Mouse (Mus musculus): ENCODE measurements at regions not wholly inside any gene's neighbourhood (a gene's known extent, or its start where the extent isn't known, plus 50 kb on each side); places are given as distances from the start of the nearest gene placed in this dataset.
A peak's percentile ranks its signal among the peaks of the same experiment; 100 is the strongest.

GRCm38 (mm10) chr14:95591075-95591474 lies 290.0 kb upstream of the 4921530L21Rik start:
- Histone ChIP-seq H3K4me3 (ENCODE audit: insufficient read depth in 1 of 2, low read depth in 1 of 2, low read length in 2 of 2, poor library complexity in 1 of 2, severe bottlenecking in 1 of 2) (no peak overlapping the region), H3K27ac (ENCODE audit: insufficient read depth, low read depth, low read length, poor library complexity, severe bottlenecking) (no peak overlapping the region), H3K4me1 (ENCODE audit: control insufficient read depth in 2 of 2, insufficient read depth in 2 of 2, low read length in 2 of 2, poor library complexity in 1 of 2) (no peaks in the 10 kb centered on the region), H3K9ac (ENCODE audit: insufficient read depth, low read depth, low read length, poor library complexity, severe bottlenecking) (no peak overlapping the region), H3K36me3 (ENCODE audit: control insufficient read depth, insufficient read depth, low read length, poor library complexity, severe bottlenecking) (no peaks in the 10 kb centered on the region), H3K9me3 (ENCODE audit: control insufficient read depth, insufficient read depth, low read depth, low read length) (no peaks in the 10 kb centered on the region)
- DNase-seq (ENCODE audit: low read depth, low spot score): no peak
- in situ Hi-C loops (cut with MboI; ENCODE audit: low sequenced_read_pairs in 2 of 2, unreplicated experiment in 2 of 2): no loop called here
- no peak for TF ChIP-seq ZC3H11A (IDR thresholded peaks at IDR 0.05; ENCODE audit: borderline replicate concordance, low read depth, low read length)
- no peak for TF ChIP-seq MAFK (IDR thresholded peaks at IDR 0.05; ENCODE audit: insufficient read depth, low read depth, low read length)
- TF ChIP-seq CHD2 (IDR thresholded peaks at IDR 0.05; ENCODE audit: low read depth, low read length): no peak
- no peak for TF ChIP-seq ZNF384 (IDR thresholded peaks at IDR 0.05; ENCODE audit: low read depth, low read length)
- TF ChIP-seq HCFC1 (IDR thresholded peaks at IDR 0.05; ENCODE audit: borderline replicate concordance, insufficient read depth, low read length): no peak

- Histone ChIP-seq H3K36me3 (ENCODE audit: control insufficient read depth, insufficient read depth, low read length, poor library complexity, severe bottlenecking) (no peaks in the 10 kb centered on the region), H3K27ac (ENCODE audit: insufficient read depth, low read depth, low read length, poor library complexity, severe bottlenecking) (no peak overlapping the region), H3K4me1 (ENCODE audit: control insufficient read depth in 2 of 2, insufficient read depth in 2 of 2, low read length in 2 of 2, poor library complexity in 1 of 2) (no peaks in the 10 kb centered on the region), H3K9ac (ENCODE audit: insufficient read depth, low read depth, low read length, poor library complexity, severe bottlenecking) (no peak overlapping the region), H3K9me3 (ENCODE audit: control insufficient read depth, insufficient read depth, low read depth, low read length) (no peaks in the 10 kb centered on the region), H3K4me3 (ENCODE audit: insufficient read depth in 1 of 2, low read depth in 1 of 2, low read length in 2 of 2, poor library complexity in 1 of 2, severe bottlenecking in 1 of 2) (no peak overlapping the region)
- in situ Hi-C loops (cut with MboI; ENCODE audit: low sequenced_read_pairs in 2 of 2, unreplicated experiment in 2 of 2): no loop called here
- DNase-seq (ENCODE audit: low read depth, low spot score): no peak
- no peak for TF ChIP-seq ZNF384 (IDR thresholded peaks at IDR 0.05; ENCODE audit: low read depth, low read length)
- no peak for TF ChIP-seq MAFK (IDR thresholded peaks at IDR 0.05; ENCODE audit: insufficient read depth, low read depth, low read length)
- no peak for TF ChIP-seq HCFC1 (IDR thresholded peaks at IDR 0.05; ENCODE audit: borderline replicate concordance, insufficient read depth, low read length)
- no peak for TF ChIP-seq CHD2 (IDR thresholded peaks at IDR 0.05; ENCODE audit: low read depth, low read length)
- no peak for TF ChIP-seq ZC3H11A (IDR thresholded peaks at IDR 0.05; ENCODE audit: borderline replicate concordance, low read depth, low read length)
Measured at GRCm38 (mm10) chr14:95596385-95596784, 284.7 kb upstream of the 4921530L21Rik start.

GRCm38 (mm10) chr14:95645980-95646379 lies 235.1 kb upstream of the 4921530L21Rik start:
- Histone ChIP-seq H3K9ac (ENCODE audit: insufficient read depth, low read depth, low read length, poor library complexity, severe bottlenecking) (no peak overlapping the region), H3K9me3 (ENCODE audit: control insufficient read depth, insufficient read depth, low read depth, low read length) (no peaks in the 10 kb centered on the region), H3K27ac (ENCODE audit: insufficient read depth, low read depth, low read length, poor library complexity, severe bottlenecking) (no peak overlapping the region), H3K4me1 (ENCODE audit: control insufficient read depth in 2 of 2, insufficient read depth in 2 of 2, low read length in 2 of 2, poor library complexity in 1 of 2) (no peaks in the 10 kb centered on the region), H3K36me3 (ENCODE audit: control insufficient read depth, insufficient read depth, low read length, poor library complexity, severe bottlenecking) (no peaks in the 10 kb centered on the region), H3K4me3 (ENCODE audit: insufficient read depth in 1 of 2, low read depth in 1 of 2, low read length in 2 of 2, poor library complexity in 1 of 2, severe bottlenecking in 1 of 2) (no peak overlapping the region)
- DNase-seq (ENCODE audit: low read depth, low spot score): no peak
- in situ Hi-C loops (cut with MboI; ENCODE audit: low sequenced_read_pairs in 2 of 2, unreplicated experiment in 2 of 2): no loop called here
- TF ChIP-seq CHD2 (IDR thresholded peaks at IDR 0.05; ENCODE audit: low read depth, low read length) (no peak), ZC3H11A (IDR thresholded peaks at IDR 0.05; ENCODE audit: borderline replicate concordance, low read depth, low read length) (no peak), MAFK (IDR thresholded peaks at IDR 0.05; ENCODE audit: insufficient read depth, low read depth, low read length) (no peak), ZNF384 (IDR thresholded peaks at IDR 0.05; ENCODE audit: low read depth, low read length) (no peak), HCFC1 (IDR thresholded peaks at IDR 0.05; ENCODE audit: borderline replicate concordance, insufficient read depth, low read length) (no peak)

- peak; percentile 92 for TF ChIP-seq ZNF384 (IDR thresholded peaks at IDR 0.05; ENCODE audit: low read depth, low read length)
- TF ChIP-seq MAFK (IDR thresholded peaks at IDR 0.05; ENCODE audit: insufficient read depth, low read depth, low read length): no peak
- peak overlapping the region; percentile 47; the same call in 1 of the 2 replicates for H3K27ac ChIP-seq (ENCODE audit: insufficient read depth, low read depth, low read length, poor library complexity, severe bottlenecking)
- peaks cover 2% of the 10 kb centered on the region; the same call in 1 of the 2 replicates for H3K36me3 ChIP-seq (ENCODE audit: control insufficient read depth, insufficient read depth, low read length, poor library complexity, severe bottlenecking)
- no peak overlapping the region for H3K9ac ChIP-seq (ENCODE audit: insufficient read depth, low read depth, low read length, poor library complexity, severe bottlenecking)
- in situ Hi-C loops (cut with MboI; ENCODE audit: low sequenced_read_pairs in 2 of 2, unreplicated experiment in 2 of 2): no loop called here
- peaks cover 0 to 6% of the 10 kb centered on the region in 2 experiments; a peak in 2 of 4 replicates for H3K4me1 ChIP-seq (ENCODE audit: control insufficient read depth in 2 of 2, insufficient read depth in 2 of 2, low read length in 2 of 2, poor library complexity in 1 of 2)
- no peak for DNase-seq (ENCODE audit: low read depth, low spot score)
- H3K9me3 ChIP-seq (ENCODE audit: control insufficient read depth, insufficient read depth, low read depth, low read length): no peaks in the 10 kb centered on the region
- no peak overlapping the region for H3K4me3 ChIP-seq (ENCODE audit: insufficient read depth in 1 of 2, low read depth in 1 of 2, low read length in 2 of 2, poor library complexity in 1 of 2, severe bottlenecking in 1 of 2)
Measured at GRCm38 (mm10) chr14:95659552-95659951, 221.5 kb upstream of the 4921530L21Rik start.

- no peaks in the 10 kb centered on the region for H3K9me3 ChIP-seq (ENCODE audit: control insufficient read depth, insufficient read depth, low read depth, low read length)
- in situ Hi-C loops (cut with MboI; ENCODE audit: low sequenced_read_pairs in 2 of 2, unreplicated experiment in 2 of 2): no loop called here
- H3K4me3 ChIP-seq (ENCODE audit: insufficient read depth in 1 of 2, low read depth in 1 of 2, low read length in 2 of 2, poor library complexity in 1 of 2, severe bottlenecking in 1 of 2): no peak overlapping the region
- H3K36me3 ChIP-seq (ENCODE audit: control insufficient read depth, insufficient read depth, low read length, poor library complexity, severe bottlenecking): peaks cover 2% of the 10 kb centered on the region; the same call in 1 of the 2 replicates
- no peak overlapping the region for H3K9ac ChIP-seq (ENCODE audit: insufficient read depth, low read depth, low read length, poor library complexity, severe bottlenecking)
- peaks cover 0 to 6% of the 10 kb centered on the region in 2 experiments; a peak in 2 of 4 replicates for H3K4me1 ChIP-seq (ENCODE audit: control insufficient read depth in 2 of 2, insufficient read depth in 2 of 2, low read length in 2 of 2, poor library complexity in 1 of 2)
- TF ChIP-seq ZNF384 (IDR thresholded peaks at IDR 0.05; ENCODE audit: low read depth, low read length) (no peak), CHD2 (IDR thresholded peaks at IDR 0.05; ENCODE audit: low read depth, low read length) (no peak), MAFK (IDR thresholded peaks at IDR 0.05; ENCODE audit: insufficient read depth, low read depth, low read length) (no peak), ZC3H11A (IDR thresholded peaks at IDR 0.05; ENCODE audit: borderline replicate concordance, low read depth, low read length) (no peak), HCFC1 (IDR thresholded peaks at IDR 0.05; ENCODE audit: borderline replicate concordance, insufficient read depth, low read length) (no peak)
- peak overlapping the region; percentile 85 for H3K27ac ChIP-seq (ENCODE audit: insufficient read depth, low read depth, low read length, poor library complexity, severe bottlenecking)
- peak; percentile 30 for DNase-seq (ENCODE audit: low read depth, low spot score)
Measured at GRCm38 (mm10) chr14:95660862-95661261, 220.2 kb upstream of the 4921530L21Rik start.

All from ES-E14 (cell line).